Mouse (Mus musculus) heart, embryonic 11.5 days (tissue): ENCODE data around the gene Elfn2. TPM values are rescaled to one million over a fixed set of nuclear protein-coding genes. Genes with fewer than 3 reads are reported as not detected.

ENCODE experiments used
- ATAC-seq: fragments of 200-750 bp; cut with Nextera tagmentation; replicated peaks from 2 replicates; pipeline ENCODE4 v1.8.0; 2017; ENCODE audit warnings: moderate library complexity; ENCODE audit not compliant: insufficient number of reproducible peaks, low FRiP score, low TSS enrichment
- H3K27ac ChIP-seq: fragments of 300-500 bp; sonication (generic); 2 replicates; pipeline ENCODE4 v1.5.1; 2014; ENCODE audit warnings: mild to moderate bottlenecking, low read depth, low read length
- H3K27me3 ChIP-seq: fragments of 300-500 bp; sonication (generic); 2 replicates; pipeline ENCODE4 v1.6.1; 2014; ENCODE audit warnings: mild to moderate bottlenecking, low read length, mixed read lengths; ENCODE audit not compliant: control insufficient read depth, insufficient read depth
- H3K36me3 ChIP-seq: fragments of 300-500 bp; sonication (generic); 2 replicates; pipeline ENCODE4 v1.6.1; 2014; ENCODE audit warnings: mild to moderate bottlenecking, low read length, moderate library complexity, mixed read lengths; ENCODE audit not compliant: control insufficient read depth, insufficient read depth
- H3K4me1 ChIP-seq: fragments of 300-500 bp; sonication (generic); 2 replicates; pipeline ENCODE4 v1.6.1; 2014; ENCODE audit warnings: low read length; ENCODE audit not compliant: control insufficient read depth, insufficient read depth
- H3K4me2 ChIP-seq: fragments of 300-500 bp; sonication (generic); 2 replicates; pipeline ENCODE4 v1.6.1; 2014; ENCODE audit warnings: mild to moderate bottlenecking, moderate library complexity
- H3K4me3 ChIP-seq: fragments of 300-500 bp; sonication (generic); 2 replicates; pipeline ENCODE4 v1.5.1; 2014; ENCODE audit warnings: low read depth, low read length
- H3K9ac ChIP-seq: fragments of 300-500 bp; sonication (generic); 2 replicates; pipeline ENCODE4 v1.6.1; 2014; ENCODE audit warnings: mild to moderate bottlenecking, low read depth, low read length, moderate library complexity
- H3K9me3 ChIP-seq: fragments of 300-500 bp; sonication (generic); replicated peaks from 2 replicates; pipeline ENCODE4 v1.6.1; 2016; ENCODE audit warnings: low read length; ENCODE audit not compliant: control insufficient read depth
- WGBS: fragments of 180-500 bp; shearing (Covaris S2); extraction: QIAGEN DNeasy Blood & Tissue Kit; methylation state at CpG from one replicate; pipeline ENCODE4 v1.1.7; 2014; ENCODE audit not compliant: insufficient replicate concordance; 5-methylcytosine and 5-hydroxymethylcytosine counted together
- polyA plus RNA-seq: library from polyadenylated mRNA; unstranded; fragments of >200 nt; fragmentation: Nextera tagmentation; extraction: Ambion mirVana; gene quantifications from 2 replicates; pipeline ENCODE4 v1.2.1, GENCODE M21; 2014

The Elfn2 gene
- polyA plus RNA-seq, 1 experiment from 2014 or later = not detected

- Histone ChIP-seq H3K9ac (no peak overlapping the region), H3K36me3 (no peaks in the 10 kb centered on the region), H3K27me3 (peaks cover 6% of the 10 kb centered on the region), H3K27ac (no peak overlapping the region), H3K9me3 (no peaks in the 10 kb centered on the region), H3K4me3 (no peak overlapping the region), H3K4me2 (no peak overlapping the region), H3K4me1 (no peaks in the 10 kb centered on the region)
- 42% methylated on average over 2 of the region's 2 CpGs for WGBS
- no peak for ATAC-seq
These were observed 86.2 kb downstream of the Elfn2 start for GRCm38 (mm10) chr15:78632387-78632786.

GRCm38 (mm10) chr15:78626285-78626684 is 92.3 kb downstream of the Elfn2 start:
- no peak overlapping the region for H3K4me2 ChIP-seq
- WGBS = 79% methylated on average over 13 of the region's 13 CpGs
- H3K9me3 ChIP-seq = no peaks in the 10 kb centered on the region
- no peak for ATAC-seq
- H3K4me1 ChIP-seq = peaks cover 4% of the 10 kb centered on the region; the same call in 1 of the 2 replicates
- H3K27me3 ChIP-seq = peaks cover 4% of the 10 kb centered on the region; the same call in 1 of the 2 replicates
- H3K9ac ChIP-seq = no peak overlapping the region
- no peaks in the 10 kb centered on the region for H3K36me3 ChIP-seq
- no peak overlapping the region for H3K4me3 ChIP-seq
- H3K27ac ChIP-seq = no peak overlapping the region

DNA sequence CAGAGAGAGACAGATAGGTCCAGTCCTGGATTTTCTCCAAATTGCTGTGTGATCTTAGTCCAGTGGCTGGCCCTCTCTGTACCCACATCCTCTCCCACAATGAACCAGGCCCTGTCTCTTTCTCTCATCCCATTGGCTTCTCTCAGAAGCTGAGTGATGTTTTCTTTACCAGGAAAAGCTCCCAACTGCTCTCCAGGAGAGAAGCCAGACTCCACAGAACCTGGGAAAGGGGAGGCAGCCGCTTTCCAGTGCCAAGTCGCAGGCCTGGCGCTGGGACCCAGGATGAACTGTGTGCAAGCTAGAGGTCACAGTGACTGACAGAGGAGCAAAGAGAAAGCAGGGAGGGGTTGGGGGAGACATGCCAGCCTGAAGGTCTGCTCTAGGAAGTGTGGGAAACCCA is 93.6 kb downstream of the Elfn2 start:
- no peak overlapping the region for H3K4me2 ChIP-seq
- peaks cover 4% of the 10 kb centered on the region; the same call in 1 of the 2 replicates for H3K4me1 ChIP-seq
- H3K27ac ChIP-seq = no peak overlapping the region
- 75% methylated on average over 3 of the region's 3 CpGs for WGBS
- H3K9ac ChIP-seq = no peak overlapping the region
- ATAC-seq = no peak
- H3K36me3 ChIP-seq = no peaks in the 10 kb centered on the region
- peaks cover 10% of the 10 kb centered on the region for H3K27me3 ChIP-seq
- no peaks in the 10 kb centered on the region for H3K9me3 ChIP-seq
- H3K4me3 ChIP-seq = no peak overlapping the region

DNA sequence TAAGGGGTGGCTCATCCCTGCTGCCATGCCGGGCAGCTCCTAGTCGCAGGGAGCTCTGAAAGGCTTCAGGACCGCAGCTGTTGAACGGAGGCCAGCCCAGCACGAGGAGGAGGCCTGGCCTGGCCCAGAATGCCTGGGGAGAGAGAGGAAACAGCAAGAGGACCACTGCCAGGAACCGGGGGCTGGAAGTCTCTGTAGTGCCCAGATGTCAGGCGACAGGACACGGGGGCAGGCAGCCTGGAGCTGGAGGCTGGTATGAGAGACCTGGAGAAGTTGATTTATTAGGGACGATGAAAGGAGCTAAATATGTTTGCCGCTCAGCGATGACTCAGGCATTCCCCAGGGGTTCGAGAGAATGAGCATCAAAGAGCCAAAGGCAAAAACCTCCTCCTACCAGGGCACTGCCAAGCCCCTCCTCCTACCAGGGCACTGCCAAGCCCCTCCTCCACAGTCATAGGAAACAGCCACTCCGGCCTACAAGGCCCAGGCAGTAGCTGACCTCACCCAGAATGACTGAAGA is 94.1 kb downstream of the Elfn2 start:
- peak; percentile 39; the same call in 1 of the 2 replicates for ATAC-seq
- H3K36me3 ChIP-seq = no peaks in the 10 kb centered on the region
- H3K27me3 ChIP-seq = peaks cover 12% of the 10 kb centered on the region
- no peak overlapping the region for H3K27ac ChIP-seq
- peaks cover 4% of the 10 kb centered on the region; the same call in 1 of the 2 replicates for H3K4me1 ChIP-seq
- no peak overlapping the region for H3K4me3 ChIP-seq
- no peaks in the 10 kb centered on the region for H3K9me3 ChIP-seq
- H3K4me2 ChIP-seq = no peak overlapping the region
- no peak overlapping the region for H3K9ac ChIP-seq
- whole genome bisulfite sequencing = 48% methylated on average over 13 of the region's 13 CpGs

- peaks cover 4% of the 10 kb centered on the region; the same call in 1 of the 2 replicates for H3K4me1 ChIP-seq
- H3K27ac ChIP-seq = no peak overlapping the region
- no peaks in the 10 kb centered on the region for H3K9me3 ChIP-seq
- H3K27me3 ChIP-seq = peaks cover 12% of the 10 kb centered on the region
- WGBS = 17% methylated on average over 5 of the region's 5 CpGs
- H3K4me2 ChIP-seq = no peak overlapping the region
- H3K9ac ChIP-seq = no peak overlapping the region
- no peak overlapping the region for H3K4me3 ChIP-seq
- no peaks in the 10 kb centered on the region for H3K36me3 ChIP-seq
- no peak for ATAC-seq
These were observed 95.1 kb downstream of the Elfn2 start for GRCm38 (mm10) chr15:78623426-78623825.

Other genes starting within 250 kb of the Elfn2 start
- gene Il2rb, start 223.5 kb downstream of the Elfn2 start, polyA plus RNA-seq = not detected in 2 replicates
- 36.3 and 37.0 TPM in 2 replicates for gene C1qtnf6, start 187.4 kb downstream of the Elfn2 start, polyA plus RNA-seq
- 0.04 and 0.38 TPM in 2 replicates for gene Sstr3, start 174.1 kb downstream of the Elfn2 start, polyA plus RNA-seq
- 3.4 and 9.2 TPM in 2 replicates for gene Rac2, start 146.0 kb downstream of the Elfn2 start, polyA plus RNA-seq
- 1.3 and 2.0 TPM in 2 replicates for gene Cyth4, start 121.7 kb downstream of the Elfn2 start, polyA plus RNA-seq
- gene Mfng, start 54.7 kb upstream of the Elfn2 start, polyA plus RNA-seq = 3.0 and 3.7 TPM in 2 replicates
- gene Card10, start 84.3 kb upstream of the Elfn2 start, polyA plus RNA-seq = 3.7 and 4.2 TPM in 2 replicates
- gene Cdc42ep1, start 123.9 kb upstream of the Elfn2 start, polyA plus RNA-seq = 24.1 and 29.7 TPM in 2 replicates
- 0.49 TPM in 1 of 2 replicates, not detected in the other for gene Lgals2, start 136.8 kb upstream of the Elfn2 start, polyA plus RNA-seq
- gene Gga1, start 158.4 kb upstream of the Elfn2 start, polyA plus RNA-seq = 29.3 and 31.7 TPM in 2 replicates
- gene Gm49510, start 180.9 kb upstream of the Elfn2 start, polyA plus RNA-seq = 0.23 and 0.47 TPM in 2 replicates
- gene Sh3bp1, start 181.0 kb upstream of the Elfn2 start, polyA plus RNA-seq = 25.0 and 29.3 TPM in 2 replicates
- gene Pdxp, start 195.1 kb upstream of the Elfn2 start, polyA plus RNA-seq = 24.3 and 25.7 TPM in 2 replicates
- 541 and 566 TPM in 2 replicates for gene Lgals1, start 208.0 kb upstream of the Elfn2 start, polyA plus RNA-seq
- gene Nol12, start 216.2 kb upstream of the Elfn2 start, polyA plus RNA-seq = 43.6 and 51.4 TPM in 2 replicates
- 49.5 and 57.8 TPM in 2 replicates for gene Triobp, start 229.0 kb upstream of the Elfn2 start, polyA plus RNA-seq